Mouse (Mus musculus) kidney, postnatal 14 days (tissue): ENCODE results near the gene Tead3.
"Not testable (repeated sequence)": the region's sequence is repeated elsewhere in the genome, so short reads cannot be mapped to it uniquely, and the experiment has no call there.

ENCODE experiments used
- DNase-seq: peaks from one replicate; pipeline ENCODE4 v3.0.0; 2022; ENCODE audit warnings: mixed read lengths

Gene Tead3

DNA sequence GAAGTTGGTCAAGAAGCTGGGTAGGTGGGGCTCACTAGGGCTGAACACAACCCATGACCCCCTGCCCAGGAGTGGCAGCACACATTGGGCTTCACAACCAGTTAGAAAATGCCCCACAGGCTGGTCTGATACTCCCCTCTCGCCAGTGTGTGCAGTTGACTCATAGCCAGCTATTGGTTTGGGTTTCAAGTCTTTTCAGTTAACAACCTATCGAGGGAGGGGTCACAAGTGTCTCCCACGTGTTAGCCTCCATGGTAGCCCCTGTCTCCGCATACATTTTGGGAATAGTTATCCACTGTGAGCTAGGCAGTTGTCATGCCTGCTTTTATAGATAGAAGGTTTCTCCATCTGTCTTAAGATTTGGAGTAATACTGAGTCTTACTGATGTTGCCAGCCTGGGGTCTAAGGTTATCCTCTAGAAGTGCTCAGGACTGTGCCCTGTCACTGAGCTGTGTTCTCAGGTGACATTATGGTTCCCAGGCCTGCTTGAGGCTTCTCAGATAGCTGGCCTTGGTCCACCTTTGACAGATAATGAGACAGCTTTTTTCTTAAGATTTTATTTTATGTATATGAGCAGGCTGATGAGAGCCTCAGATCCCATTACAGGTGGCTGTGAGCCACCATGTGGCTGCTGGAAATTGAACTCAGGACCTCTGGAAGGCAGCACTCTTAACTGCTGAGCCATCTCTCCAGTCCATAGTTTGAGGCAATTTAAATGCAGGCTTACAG is 20.9 kb downstream of the Tead3 start:
- DNase-seq: no peak

DNA sequence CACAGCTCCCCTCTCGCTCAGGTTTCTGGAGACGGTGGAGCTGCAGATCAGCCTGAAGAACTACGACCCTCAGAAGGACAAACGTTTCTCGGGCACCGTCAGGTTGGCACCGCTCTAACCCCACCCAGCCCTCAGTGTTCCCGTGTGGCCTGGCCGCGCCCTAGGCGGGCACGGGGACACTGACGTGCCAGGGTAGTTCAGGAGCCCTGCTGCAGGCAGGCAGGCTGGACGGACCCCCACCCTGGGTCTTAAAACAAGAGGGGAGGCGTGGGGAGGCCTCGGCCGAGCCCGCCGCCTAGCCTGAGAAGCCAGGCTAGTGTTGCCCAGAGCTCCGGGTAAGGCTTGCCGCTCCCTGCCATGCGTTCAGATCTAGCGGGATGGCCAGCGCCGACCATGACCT is 21.7 kb downstream of the Tead3 start:
- peak; percentile 43 for DNase-seq

DNA sequence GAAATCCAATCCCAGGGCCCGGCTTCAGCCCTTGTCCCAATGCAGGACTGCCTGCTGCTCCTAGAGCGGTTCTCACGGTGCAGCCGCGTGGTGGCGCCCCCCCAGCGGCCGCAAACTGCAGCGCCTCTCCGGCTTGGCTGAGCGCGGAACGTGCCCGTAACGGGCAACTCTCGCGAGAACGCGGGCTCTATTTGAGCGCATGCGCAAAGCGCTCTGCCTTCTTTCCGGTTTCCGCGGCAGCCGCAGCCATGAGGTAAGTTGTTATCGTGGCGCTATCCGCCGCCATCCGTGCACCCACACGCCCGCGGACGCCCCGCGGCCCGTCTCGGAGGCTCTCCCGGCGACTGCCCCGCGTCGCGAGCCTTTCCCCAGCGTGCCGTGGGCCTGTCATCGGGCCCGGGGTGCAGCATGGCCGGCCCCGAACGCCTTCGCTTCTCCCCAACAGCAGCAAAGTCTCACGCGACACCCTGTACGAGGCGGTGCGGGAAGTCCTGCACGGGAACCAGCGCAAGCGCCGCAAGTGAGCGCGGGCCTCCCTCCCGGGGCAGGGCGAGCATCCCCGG is 22.2 kb downstream of the Tead3 start, which contains the start of gene Rpl10a:
Gene Rpl10a, plus strand, starts transcription at position 106 of the 563 bp plus-strand sequence.
- peak; percentile 98 for DNase-seq

DNA sequence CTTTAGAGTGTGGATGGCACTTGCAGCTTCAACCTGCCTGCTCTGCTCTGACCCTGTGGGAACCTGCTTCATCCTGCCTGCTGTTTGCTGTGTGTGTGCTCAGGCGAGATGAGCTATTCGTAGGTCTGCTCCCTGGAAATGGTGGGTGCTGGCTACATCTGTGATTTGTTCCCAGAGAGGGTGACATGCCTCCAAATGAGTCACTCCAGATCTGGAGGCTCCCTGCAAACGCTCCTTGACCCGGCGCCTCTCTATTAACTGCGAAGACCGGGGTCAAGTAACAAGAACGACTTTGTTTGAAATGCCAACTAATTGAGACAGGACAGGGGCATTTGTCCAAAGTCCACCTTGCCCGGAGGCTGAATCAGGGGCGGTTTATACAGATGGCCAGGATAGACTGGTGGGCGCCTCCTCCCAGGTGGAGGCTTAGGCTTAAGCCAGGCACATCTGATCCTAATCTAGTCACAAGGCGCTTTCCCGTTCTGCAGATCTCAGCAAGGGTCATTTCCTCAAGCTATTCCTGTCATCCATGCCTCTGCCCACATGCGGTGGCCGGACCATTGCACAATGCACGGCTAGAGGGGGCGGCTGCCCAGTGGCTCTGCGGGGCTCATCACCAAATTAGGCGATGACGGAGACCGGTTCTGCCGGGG is 22.8 kb downstream of the Tead3 start:
- DNase-seq: peak; percentile 74

DNA sequence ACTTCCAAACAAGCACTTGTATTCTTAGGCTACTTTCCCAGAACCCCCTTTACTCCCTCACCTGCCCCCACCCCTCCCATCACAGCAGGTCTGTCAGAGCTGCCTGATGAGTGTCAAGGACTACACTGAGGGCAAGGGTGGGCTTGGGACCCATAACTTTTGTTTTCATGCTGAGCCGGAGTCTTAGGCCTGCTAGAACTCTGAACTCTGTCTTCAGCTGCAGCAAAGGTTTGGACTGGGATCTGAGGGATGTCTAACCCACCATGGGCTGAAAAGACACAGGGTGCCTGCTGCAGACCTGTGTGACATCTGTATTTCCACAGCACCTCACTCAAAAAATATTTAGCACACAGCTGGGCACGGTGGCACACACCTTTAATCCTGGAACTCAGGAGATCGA is 23.7 kb downstream of the Tead3 start:
- DNase-seq: no peak

DNA sequence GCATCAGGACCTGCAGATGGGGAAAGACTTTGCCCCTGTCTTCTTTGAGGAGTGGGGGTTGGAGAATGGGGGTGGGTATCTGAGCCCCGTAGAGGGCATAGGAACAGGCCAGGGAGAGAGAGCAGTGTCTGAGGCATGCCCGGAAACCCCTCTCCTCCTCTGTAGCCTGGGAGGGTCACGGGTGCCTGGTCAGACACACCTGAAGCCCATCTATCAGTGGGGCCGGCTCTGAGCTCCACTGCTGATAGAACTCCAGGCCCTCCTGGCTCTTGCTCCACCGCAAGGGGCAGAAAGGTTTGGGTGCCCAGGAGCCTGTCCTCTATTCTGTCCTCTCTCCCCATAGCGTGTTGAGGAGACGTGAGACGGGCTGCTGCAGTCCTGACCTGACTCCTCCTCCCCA is 24.9 kb downstream of the Tead3 start:
- DNase-seq: no peak

DNA sequence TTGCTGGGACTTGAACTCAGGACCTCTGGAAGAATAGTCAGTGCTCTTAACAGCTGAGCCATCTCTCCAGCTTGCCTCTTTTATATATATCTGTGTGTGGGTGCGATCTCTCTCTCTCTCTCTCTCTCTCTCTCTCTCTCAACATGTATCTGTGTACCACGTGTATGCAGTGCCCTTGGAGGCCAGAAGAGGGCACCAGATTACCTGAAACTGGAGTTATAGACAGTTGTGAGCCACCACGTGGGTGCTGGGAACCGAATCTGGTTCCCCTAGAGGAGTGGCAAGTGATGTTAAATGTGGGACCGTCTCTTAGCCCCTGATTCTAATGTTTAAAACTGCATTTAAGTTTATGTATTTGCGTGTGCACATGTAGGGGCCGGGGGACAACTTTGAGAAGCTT is 26.2 kb downstream of the Tead3 start:
- DNase-seq: not testable (repeated sequence)

DNA sequence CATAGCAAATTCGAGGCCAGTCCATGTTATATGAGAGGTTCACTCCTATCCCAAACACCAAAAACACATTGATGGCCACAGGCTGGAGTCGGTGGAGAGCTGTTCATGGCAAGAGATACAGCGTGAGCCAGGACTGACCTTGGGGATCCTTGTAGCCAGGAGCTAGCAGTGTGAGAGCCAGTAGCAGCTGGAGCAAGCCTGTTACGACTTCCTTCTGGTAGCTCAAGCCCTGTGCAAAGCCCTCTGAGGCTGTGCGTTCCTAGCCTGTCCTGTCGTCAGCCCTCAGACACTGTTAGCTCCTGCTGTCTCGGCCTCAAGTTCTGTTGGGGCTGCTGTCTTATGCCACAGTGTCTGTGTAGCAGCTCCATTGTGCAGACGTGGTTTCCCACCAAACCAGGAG is 26.8 kb downstream of the Tead3 start:
- no peak for DNase-seq

DNA sequence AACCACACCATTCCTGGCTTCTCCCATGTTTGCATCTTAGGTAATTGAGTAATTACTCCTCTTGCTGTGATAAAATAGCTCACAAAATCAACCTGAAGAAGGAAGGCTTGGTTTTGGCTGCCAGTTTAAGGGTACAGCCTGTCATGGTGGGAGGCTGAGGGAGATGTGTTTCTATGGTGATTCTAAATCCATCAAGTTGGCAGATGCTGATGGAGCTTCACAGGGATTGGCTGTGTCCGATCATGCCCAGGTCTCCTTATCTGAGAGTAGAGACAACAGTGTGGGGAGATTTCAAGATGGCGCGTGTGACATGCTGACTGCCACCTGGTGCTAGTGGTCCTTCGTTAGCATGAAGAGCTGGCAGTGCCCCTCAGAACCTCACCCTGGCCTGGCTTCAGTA is 28.9 kb downstream of the Tead3 start:
- DNase-seq: no peak

DNA sequence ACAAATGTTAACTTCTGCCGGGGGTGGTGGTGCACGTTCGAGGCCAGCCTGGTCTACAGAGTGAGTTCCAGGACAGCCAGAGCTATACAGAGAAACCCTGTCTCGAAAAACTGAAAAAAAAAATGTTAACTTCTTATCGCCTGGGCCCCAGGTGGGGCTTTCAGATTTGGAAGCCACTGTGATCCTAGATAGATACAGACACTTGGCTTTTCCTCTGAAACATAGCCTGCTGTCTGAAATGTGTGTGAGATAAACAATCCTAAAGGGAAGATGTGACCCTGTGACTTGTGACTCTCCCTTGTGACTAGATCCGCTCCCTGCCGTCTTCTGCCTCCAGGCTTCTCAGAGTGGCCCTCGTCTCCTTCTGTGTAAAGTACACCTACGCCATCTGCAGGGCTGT is 32.9 kb downstream of the Tead3 start:
- DNase-seq: no peak

DNA sequence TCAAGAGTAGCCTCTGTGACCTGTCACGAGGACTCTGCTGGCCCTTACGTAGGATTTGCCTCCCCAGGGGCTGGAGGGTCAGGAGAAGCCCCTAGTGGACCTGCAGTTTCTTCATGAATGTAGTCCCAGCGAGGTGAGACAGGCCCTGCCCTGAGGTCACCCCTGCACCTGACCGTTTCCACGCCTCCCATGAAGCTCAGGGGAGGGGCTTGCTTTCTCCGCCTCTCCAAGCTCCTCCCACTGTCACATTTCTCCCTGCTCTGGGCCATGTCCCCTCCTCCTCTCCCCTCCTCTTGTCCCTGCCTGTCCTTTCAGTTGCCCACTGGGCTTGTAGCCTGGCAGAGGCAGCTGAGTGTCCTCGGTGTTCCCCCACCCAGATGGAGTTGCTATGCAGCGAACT is 33.5 kb downstream of the Tead3 start:
- no peak for DNase-seq

DNA sequence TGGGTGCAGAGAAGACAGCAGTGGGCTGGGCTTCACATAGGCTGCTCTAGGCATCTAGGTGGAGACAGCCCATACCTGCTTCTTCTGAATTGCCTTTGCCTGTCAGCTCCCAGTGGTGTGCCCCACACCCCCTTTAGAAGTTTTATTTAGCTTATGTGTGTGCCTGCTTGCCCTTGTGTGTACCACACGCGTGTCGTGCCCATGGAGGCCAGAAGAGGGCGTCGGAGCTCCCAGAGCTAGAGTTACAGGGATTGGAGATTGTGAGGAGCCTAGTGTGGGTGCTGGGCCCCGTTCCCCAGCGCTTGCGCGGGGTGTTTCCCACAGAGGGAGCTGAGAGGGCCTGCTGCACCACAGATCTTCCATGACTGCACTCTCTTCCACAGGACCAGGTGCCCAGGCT is 34.1 kb downstream of the Tead3 start:
- no peak for DNase-seq

DNA sequence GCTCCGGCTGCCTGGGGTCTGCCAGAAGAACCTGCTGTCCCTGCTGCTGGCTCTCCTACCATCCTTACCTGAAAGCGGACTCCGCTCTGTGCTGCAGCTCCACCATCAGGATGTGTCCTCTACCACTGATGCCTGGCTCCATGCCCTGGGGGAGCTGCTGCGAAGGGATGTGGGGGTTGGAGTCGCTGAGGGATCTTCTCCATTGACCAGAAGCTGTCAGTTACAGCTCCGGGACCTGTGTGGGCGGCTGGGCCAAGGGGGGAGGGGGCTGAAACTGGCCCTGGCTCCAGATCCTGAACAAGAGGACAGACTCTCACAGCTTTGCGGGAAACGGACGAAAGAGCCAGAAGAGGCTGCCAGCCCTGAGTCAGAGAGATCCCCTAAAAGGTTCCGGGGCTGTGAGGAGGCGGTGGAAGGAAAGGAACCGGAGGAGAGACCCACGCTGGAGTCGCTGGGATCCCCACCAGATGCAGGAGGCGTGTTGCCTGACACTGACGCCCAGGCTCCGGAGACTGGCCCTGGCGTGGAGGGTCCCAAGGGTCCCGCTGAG is 34.9 kb downstream of the Tead3 start:
- DNase-seq: no peak

DNA sequence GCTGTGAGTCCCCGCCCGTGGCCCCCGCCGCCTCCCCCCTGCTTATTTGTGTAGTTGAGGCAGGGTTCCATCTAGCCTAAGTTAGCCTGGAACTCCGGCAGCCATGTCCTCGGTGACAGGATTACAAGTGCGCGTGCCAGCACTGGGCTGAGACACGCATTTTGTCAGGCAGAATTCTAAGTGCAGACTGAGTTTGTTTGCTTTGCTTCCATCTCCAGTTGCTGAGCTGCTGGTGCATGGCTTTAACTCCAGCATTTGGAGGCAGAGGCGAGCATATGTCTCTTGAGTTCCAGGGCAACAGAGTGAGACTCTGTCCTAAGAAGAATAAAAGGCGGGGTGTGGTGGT is 36.8 kb downstream of the Tead3 start:
- DNase-seq: no peak

DNA sequence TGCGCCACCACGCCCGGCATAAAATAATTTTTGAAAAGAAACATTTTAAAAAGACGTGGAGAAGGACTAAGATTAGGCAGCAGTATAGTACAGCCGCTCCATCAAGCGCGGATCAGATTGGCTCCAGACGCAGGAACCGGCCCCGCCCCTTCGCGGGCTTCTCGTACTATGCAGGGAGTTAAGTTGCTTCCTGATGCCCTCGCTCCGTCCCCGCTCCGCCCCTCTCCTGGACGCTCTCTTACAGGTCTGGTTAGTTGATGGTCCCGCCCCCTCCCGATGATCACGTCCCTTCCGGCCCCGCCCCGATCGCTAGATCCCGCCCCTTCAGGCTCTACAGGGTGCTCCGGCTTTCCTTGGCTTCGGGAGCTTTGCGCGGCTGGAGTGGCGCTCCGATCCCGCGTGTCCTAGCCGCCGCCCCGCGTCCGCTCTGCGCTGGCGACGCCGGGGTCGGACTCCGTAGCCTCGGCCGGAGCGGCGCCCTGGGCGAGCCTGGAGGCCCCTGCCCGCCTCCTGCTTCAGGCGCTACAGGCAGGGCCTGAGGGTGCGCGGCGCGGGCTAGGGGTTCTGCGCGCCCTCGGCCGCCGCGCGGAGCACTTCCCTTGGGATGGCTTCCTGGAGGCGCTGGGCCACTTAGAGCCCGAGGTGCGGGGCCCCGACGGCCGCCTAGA is 37.3 kb downstream of the Tead3 start, which contains the start of gene Fance:
Gene Fance, plus strand, starts transcription at position 308 of the 668 bp plus-strand sequence.
- peak; percentile 99 for DNase-seq

DNA sequence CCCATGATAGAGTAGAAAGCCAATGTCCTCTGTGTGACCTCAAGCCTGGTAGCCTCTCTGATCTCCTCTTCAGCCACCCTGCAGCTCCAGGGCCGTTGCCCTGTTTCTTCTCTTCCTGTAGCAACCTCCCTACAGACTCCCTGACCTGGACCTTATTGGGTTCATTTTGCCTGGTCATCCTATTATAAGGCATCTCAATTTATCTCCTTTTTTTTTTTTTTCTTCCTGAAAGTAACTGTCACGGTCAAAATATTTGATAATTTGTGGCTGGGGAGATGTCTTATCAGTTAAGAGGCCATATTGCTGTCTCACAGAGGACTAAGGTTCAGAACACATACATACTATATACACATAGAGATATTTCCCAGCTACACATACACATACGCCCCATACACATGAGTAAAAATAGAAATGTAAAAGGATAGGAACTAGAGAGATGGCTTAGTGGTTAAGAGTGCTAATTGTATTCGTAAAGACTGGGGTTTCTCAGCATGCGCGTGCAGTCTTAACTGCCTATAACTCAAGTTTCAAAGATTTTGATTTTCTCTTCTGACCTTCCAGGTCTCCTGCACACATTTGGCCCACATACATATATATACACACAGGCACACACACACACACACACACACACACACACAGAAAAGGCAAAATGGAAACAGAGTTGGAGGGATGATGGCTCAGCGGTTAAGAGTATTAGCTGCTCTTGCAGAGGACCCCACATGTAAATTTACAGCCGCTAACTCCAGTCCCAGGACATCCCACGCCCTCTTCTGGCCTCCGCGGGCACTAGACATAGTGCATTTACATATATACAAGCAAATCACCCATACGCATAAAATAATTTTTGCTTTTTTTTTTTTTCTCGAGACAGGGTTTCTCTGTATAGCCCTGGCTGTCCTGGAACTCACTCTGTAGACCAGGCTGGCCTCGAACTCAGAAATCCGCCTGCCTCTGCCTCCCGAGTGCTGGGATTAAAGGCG is 38.1 kb downstream of the Tead3 start:
- DNase-seq: peak; percentile 59

DNA sequence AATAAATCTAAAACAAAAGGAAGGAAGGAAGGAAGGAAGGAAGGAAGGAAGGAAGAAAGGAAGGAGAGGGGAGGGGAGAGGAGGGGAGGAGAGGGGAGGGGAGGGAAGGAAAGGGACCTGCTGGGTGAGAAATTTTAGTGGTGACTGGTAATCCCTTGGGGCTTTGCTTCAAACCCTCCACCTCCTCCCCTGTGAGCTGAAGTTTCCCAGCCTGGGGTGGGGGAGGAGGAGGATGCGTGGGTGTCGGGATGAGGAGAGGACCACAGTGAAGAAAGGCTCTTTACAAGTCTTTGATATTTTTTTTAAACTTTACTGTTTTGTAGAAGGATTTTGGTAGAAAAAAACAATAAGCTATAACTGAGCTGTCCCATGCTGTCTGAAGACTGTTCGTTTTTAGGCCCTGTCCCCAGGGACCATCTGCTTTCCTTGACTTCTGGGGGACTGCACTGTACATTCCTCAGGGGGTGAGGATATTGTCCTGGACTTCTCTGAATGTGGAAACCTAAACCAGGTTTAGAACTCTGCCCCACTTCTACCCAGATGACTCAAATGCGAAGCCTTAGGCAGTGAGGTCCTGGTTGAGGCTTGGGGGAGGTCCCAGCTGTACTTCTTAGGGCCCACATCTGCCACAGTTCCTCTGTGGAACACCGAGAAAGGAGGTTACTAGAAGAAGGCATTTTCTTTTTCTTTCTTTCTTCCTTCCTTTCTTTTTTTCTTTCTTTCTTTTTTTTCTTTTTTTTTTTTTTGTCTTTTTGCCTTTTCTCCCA is 39.1 kb downstream of the Tead3 start:
- DNase-seq: no peak

DNA sequence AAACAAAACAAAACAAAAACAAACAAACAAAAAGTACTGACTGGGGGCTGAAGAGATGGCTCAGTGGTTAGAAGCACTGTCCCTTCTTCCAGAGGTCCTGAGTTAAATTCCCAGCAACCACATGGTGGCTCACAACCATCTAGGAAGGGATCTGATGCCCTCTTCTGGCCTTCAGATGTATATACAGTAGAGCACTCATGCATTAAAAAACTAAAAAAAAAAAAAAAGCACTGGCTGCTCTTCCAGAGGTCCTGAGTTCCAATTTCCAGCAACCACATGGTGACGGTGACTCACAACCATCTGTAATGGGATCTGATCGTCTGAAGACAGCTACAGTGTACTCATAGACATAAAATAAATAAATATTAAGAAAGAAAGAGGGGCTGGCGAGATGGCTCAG is 39.8 kb downstream of the Tead3 start:
- DNase-seq: no peak

DNA sequence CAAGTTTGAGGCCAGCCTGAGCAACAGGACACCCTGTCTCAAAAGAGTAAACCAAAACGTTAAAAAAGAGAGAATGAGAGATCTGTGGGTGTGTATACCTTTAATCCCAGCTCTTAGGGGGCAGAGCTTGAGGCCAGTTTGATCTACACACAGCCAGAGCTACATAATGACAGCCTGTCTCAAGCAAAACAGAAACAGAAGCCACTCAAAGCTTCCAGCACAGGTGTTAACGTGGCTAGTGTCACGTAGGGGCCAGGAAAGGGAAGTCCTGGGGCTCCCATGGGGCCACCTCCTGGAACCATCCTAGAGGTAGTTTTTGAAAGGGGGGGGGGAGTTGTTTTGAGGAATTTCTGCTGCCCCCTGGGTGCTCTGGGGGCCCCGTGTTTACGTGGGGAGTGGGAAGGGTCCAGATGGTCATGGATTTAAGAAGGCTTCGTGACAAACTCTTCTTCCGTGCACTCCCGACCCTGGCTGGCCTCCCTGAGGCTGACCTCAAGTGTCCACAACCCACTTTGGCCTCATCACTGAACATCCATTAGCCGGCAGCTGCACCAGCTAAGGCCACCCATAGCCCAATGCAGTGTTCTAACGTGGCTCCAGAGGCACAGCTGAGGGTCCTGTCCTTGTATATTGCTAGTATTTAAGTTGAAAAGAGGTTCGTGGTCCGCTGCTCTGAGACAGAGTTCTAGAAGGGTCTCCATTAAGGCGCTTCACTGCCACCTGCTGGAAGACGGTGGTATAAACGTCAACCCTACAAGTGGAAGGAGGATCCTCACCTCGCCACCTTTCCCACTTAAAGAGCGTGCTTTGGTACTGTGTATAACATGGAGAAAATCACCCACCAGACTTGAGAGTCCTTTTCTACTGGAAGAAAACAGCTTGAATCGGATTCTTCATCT is 42.1 kb downstream of the Tead3 start:
- DNase-seq: peak; percentile 91

DNA sequence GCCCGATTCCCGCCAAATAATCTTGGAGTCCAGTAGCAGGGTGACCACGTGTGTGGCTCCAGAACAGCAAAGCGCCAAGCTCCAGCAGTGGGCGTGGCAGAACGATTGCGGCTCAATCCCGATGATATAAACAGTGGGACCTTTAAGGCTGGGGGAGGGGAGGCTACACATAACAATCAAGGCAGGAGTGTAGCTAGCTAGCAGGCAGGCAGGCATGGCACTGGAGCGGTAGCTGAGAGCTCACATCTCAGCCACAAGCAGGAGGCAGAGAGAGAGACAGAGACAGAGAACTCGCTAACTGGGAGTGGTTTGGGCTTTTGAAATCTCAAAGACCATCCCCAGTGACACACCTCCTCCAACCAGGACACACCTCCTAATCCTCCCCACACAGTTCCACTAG is 45.4 kb downstream of the Tead3 start:
- no peak for DNase-seq
